Mouse (Mus musculus): ENCODE measurements around the gene Prrg4. TPM values are rescaled to one million over a fixed set of nuclear protein-coding genes. Genes with fewer than 3 reads are reported as not detected.
"Not testable (repeated sequence)": the region's sequence is repeated elsewhere in the genome, so short reads cannot be mapped to it uniquely, and the experiment has no call there.

Gene Prrg4
- polyA plus RNA-seq, 3 experiments from 2014 or later, result 0.18 to 1.6 (median 0.46) TPM

DNA sequence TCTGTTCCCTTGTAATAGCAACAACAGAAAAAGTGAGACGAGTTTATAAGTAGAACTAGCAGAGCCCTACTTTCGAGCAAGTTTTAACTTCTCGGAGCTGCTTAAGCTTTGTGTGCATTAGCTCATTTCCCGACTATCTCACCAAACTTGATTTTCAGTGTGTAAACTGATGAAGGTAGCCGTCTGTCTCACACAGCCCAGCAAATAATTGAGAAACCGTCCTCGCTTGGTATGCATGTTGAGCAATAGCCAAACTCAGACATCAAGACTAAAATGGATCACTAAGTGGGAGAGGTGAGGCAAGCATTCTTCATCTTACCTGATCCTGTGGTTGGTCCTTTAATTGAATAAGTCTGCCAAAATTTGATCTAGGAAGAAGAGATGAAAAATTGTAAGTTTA is 7.9 kb downstream of the Prrg4 start:
- no peak for ATAC-seq

DNA sequence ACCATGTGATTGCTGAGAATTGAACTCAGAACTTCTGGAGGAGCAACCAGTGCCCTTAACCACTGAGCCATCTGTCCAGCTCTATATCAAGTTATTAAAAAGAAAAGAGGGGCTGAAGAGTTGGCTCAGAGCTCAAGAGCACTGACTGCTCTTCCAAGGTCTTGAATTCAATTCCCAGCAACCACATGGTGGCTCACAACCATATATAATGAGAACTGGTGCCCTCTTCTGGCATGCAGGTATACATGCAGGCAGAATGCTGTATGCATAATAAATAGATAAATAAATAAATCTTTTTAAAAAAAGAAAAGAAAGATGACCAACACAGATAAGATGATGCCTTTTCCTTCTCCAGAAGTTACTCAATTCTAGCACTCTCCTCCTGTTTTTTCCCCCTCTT is 8.7 kb downstream of the Prrg4 start:
- ATAC-seq, result no peak

DNA sequence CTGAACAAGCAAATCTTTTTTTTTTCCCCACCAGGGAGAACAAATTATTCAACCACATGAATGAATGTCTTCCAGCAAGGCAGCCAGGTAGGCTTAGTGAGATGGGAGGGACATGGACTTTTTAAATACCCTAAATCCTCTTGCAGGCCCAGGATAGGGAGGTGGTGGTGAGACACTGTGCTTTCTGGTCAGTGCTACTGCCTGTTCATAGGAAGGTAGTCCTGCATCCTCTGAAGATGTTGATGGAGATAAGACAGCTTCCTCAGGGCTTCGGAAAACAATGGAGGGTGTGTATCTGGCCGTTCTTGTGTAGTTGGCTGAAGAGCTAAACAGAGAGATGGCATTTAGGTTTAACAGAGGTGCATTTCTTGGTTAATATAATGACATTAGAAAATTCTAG is 17.2 kb downstream of the Prrg4 start:
- ATAC-seq, result no peak

DNA sequence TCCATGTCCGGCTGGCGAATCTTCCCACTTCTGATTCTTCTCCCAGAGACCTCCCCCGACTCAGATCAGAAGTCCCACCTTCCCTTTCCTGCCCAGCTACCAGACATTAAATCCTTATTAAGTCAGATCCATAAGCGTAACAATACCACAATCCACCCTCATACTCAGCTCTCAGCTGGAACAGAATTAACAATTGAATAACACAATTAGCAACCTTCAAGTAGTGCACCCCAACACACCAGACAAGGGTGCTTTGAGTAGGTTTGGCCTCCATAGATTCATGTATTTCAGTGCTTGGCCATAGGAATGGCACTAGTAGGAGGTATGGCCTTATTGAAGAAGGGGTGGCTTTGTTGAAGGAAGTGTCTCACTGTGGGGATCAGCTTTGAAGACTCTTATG is 23.5 kb downstream of the Prrg4 start:
- ATAC-seq, result no peak

DNA sequence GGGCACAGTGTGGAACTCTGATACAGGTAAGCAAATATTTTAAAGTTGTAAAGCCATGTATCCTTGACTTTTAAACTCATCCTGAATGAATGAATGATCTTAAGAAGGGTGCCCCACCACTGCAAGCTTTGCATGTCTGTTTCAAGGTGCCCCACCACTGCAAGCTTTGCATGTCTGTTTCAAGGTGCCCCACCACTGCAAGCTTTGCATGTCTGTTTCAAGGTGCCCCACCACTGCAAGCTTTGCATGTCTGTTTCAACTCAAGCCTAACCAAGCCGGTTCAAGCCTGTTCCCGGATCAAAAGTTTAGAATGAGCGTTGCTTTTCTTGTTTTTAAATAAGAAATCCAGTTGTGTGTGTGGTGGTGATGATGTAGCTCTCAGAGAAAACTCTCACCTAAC is 30.9 kb downstream of the Prrg4 start:
- ATAC-seq, result not testable (repeated sequence)

DNA sequence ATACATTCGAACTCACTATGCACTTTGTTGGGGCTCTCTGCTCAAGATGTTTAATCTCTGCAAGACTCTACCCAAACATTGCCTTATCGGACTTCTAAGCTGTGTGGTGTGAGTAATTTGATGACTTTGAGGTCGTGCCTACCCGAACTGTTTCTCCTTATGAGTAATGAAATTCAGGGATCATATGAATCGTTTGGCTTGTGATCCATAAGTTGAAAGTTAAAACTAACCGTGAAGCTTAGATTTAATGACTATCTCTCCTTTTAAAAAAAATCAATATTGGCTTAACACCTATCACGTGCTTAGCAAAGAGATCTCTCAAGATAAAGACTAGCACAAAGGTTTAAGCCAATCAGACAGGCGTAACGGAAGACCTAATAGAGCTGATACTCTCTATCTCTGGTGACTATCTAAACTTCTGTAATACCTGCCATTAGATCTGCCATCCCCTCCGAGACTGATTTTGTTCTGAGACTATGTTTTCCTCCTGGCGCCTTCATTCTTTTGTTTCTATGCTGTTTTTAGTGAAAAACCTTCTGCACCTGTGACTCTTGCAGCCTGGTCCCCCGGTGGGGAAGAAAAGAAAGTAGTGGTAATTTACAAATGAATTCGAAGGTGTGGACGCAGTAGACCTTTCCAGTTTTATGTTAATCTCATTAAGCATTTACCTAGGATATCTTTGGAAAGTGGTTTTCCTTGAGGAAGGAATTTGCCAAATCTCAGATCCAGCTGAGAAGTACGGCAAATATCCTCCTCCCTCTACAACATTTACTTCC is 31.9 kb downstream of the Prrg4 start:
- ATAC-seq, result peak; percentile 15

DNA sequence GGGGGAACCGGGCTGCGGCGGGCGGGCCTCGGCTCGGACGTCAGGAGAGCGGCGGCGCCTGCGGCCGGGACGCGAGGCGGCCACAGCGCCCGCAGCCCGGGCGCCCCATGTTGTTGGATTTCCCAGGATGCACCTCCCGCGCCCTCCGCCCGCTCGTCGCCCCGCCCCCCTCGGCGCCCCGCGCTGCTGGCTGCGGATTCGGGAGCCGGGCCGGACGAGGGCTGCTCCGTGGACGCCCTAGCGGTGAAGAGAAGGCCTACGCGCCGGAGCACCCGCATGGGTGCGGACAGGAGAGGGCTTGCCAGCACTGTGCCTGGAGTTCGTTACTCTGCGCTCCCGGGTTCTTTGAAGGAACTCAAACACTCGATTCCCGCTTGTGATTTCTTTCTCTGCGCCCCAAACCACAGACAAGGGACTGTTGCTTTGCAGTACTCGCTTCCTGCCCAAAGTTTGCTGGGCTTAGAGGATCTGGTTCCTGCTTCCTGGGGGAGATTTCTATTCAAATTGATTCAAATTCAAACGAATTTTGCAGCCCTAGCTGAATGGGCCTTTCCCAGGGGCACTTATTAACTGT is 32.7 kb downstream of the Prrg4 start:
- ATAC-seq, result peak; percentile 60

DNA sequence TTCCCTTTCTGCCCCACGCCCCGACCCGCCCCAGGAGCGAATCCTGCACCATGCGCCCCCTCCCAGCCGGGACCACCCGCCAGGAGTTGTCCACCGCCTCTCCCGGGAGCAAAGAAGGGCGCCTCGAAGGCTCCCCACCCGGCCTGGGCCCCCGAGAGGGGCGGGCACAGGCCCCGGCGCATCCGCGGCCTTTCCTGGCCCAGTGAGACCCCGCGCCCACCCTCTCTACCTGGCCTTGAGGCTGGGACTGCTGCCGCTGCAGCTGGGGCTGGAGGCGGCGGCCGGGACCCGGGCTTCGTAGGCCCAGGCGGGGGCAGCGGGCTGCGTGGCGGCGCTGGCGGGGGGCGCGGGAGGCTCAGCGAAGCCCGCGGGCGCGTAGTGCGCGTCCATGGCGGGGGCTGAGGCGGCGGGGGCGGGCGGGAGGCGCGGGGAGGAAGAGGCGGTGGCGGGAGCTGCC is 33.3 kb downstream of the Prrg4 start, which contains the start of gene Qser1:
Qser1 (minus strand) TSS at position 390 of the 457 bp plus-strand sequence.
- ATAC-seq, result no peak

DNA sequence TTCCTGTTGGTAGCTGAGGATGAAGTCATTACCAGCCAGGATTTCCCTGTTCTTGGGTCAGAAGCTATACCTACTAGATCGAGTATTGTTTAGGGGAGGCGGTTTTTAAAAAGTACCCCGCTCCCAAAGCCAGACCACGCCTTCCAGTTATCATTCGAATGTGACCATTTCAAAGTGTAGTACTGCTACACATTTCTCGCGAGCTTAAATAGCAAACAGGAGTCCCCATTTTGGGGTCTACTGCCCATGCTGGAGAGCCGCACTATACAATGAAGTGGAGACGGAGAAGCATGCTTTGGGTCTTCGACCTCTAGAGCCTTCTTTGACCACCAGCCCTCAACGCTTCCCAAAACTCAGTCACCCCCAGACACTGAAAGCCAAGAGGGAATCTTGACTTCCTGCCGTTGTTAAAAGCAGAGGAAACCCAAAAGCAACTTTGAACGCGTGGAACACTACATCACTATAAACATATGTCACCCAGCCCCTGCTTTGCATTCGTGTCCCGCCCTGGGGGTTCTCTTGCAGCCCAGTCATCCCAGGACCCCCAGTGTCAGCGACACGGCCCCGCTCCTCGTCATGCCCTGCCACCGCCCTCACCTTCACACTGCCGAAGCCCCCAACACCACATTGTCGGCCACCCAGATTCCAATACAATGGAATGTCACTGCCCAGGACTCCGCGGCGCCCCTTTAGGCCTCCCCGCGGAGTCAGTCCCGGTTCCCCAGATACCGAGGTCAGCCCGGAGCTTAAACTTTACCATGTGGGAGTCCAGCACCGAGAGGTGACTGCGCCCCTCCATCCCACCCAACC is 33.9 kb downstream of the Prrg4 start:
- peak; percentile 39 for ATAC-seq

DNA sequence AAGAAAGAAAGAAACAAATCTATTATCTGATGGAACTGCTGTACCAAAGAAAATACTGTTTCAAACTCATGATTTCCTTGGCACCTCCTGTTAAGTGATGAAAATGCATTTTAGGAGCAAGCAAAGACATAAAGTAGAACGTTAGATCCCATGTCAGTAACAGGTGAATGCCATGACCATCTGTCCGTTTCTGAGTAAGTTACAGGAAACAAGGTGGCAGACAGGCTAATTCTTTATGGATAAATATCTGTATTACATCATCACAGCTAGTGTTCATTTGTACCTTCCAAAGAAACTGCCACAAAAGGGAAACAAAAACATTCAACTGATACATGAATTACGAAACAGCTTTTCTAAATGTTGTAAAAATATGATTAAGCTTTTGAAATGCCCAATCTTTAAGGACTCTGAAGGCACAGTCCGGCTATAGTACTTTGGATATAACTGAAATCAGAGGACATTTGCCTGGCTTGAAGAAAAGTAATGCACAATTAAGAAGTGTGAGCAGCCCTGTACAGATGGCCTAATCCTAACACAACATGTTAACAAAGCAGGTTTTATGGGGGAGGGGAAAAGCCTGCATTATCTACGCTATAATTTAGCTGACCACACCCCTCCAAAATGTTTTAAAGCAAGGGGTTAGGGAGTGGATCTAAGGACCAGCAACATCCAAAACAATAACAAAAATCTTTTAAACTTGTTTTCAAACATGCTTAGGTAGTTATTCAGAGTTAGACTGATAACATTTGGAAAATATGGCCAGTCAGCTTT is 35.3 kb downstream of the Prrg4 start:
- no peak for ATAC-seq

DNA sequence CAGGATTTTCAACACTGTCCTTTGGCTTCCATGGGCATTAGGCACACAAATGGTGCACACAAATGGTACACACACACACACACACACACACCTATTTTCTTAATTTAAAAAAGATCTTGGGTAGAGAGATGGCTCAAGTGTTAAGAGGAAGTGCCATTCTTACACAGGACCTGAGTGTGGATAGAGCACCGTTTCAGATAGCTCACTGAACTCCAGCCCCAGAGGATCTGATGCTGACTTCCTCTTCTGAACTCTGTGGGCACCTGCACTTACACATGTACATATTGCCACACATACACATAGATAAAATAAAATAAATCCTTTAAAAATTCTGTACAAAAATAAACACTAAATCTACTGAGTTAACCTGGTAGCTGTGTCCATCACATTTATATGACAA is 44.2 kb downstream of the Prrg4 start:
- no peak for ATAC-seq

Other genes with a start within 250 kb of the Prrg4 start
- gene Tcp11l1, start 137.7 kb downstream of the Prrg4 start, polyA plus RNA-seq (2017; shearing (Covaris generic)), result under 1 TPM in 2 of 3 experiments, not detected in 1; 0.13 to 0.82 TPM
- not detected for gene Pin1rt1, start 133.5 kb downstream of the Prrg4 start, polyA plus RNA-seq (2017; shearing (Covaris generic))
- not detected for gene Depdc7, start 107.0 kb downstream of the Prrg4 start, polyA plus RNA-seq (2017; shearing (Covaris generic))
- 1 to 10 TPM in 2 of 3 experiments, not detected in 1; 1.5 to 1.8 TPM for gene Qser1, start 33.1 kb downstream of the Prrg4 start, polyA plus RNA-seq (2017; shearing (Covaris generic))
- gene Ccdc73, start 17.9 kb upstream of the Prrg4 start, polyA plus RNA-seq (2017; shearing (Covaris generic)), result 1 to 10 TPM; 2.8 to 7.2 (median 3.0) TPM
- gene Eif3m, start 167.2 kb upstream of the Prrg4 start, polyA plus RNA-seq (2017; shearing (Covaris generic)), result 100 to 1,000 TPM; 375 to 422 (median 377) TPM
- not detected for gene Gm11060, start 242.1 kb upstream of the Prrg4 start, polyA plus RNA-seq (2017; shearing (Covaris generic))

Data from inflammation-experienced regulatory T-cells, adult 6 months (primary cell).